Mouse (Mus musculus): Measurements from ENCODE around the gene Adarb2. TPM values are rescaled to one million over a fixed set of nuclear protein-coding genes. Genes with fewer than 3 reads are reported as not detected.

Gene Adarb2
- polyA plus RNA-seq, 1 experiment: not detected

GRCm38 (mm10) chr13:8525748-8526631 is 323.3 kb downstream of the Adarb2 start:
- no peak for TF ChIP-seq CTCF (IDR thresholded peaks at IDR 0.05; ENCODE audit: borderline replicate concordance, insufficient read depth, low read length)
- no peak for TF ChIP-seq POLR2A (IDR thresholded peaks at IDR 0.05; ENCODE audit: low read depth, low read length)

GRCm38 (mm10) chr13:8534265-8535113 is 331.8 kb downstream of the Adarb2 start:
- H3K4me1 ChIP-seq (ENCODE audit: control insufficient read depth, insufficient read depth, low read length): no peaks in the 10 kb centered on the region
- no peak overlapping the region for H3K4me3 ChIP-seq (ENCODE audit: insufficient read depth, low read length)
- no peak for TF ChIP-seq POLR2A (IDR thresholded peaks at IDR 0.05; ENCODE audit: low read depth, low read length)
- TF ChIP-seq CTCF (IDR thresholded peaks at IDR 0.05; ENCODE audit: borderline replicate concordance, insufficient read depth, low read length): no peak
- H3K27ac ChIP-seq (ENCODE audit: insufficient read depth, low read length): no peak overlapping the region

More at GRCm38 (mm10) chr13:8525748-8526631, 323.3 kb downstream of the Adarb2 start:
- no peak overlapping the region for H3K4me3 ChIP-seq (ENCODE audit: insufficient read depth, low read length)
- H3K4me1 ChIP-seq (ENCODE audit: control insufficient read depth, insufficient read depth, low read length): no peaks in the 10 kb centered on the region
- H3K27ac ChIP-seq (ENCODE audit: insufficient read depth, low read length): no peak overlapping the region

- no peak overlapping the region for H3K4me3 ChIP-seq (ENCODE audit: insufficient read depth, low read length)
- no peak overlapping the region for H3K27ac ChIP-seq (ENCODE audit: insufficient read depth, low read length)
- no peak for TF ChIP-seq CTCF (IDR thresholded peaks at IDR 0.05; ENCODE audit: borderline replicate concordance, insufficient read depth, low read length)
- no peak for TF ChIP-seq POLR2A (IDR thresholded peaks at IDR 0.05; ENCODE audit: low read depth, low read length)
- H3K4me1 ChIP-seq (ENCODE audit: control insufficient read depth, insufficient read depth, low read length): no peaks in the 10 kb centered on the region
Observed at GRCm38 (mm10) chr13:8538481-8538880, 335.8 kb downstream of the Adarb2 start.

- no peaks in the 10 kb centered on the region for H3K4me1 ChIP-seq (ENCODE audit: control insufficient read depth, insufficient read depth, low read length)
- TF ChIP-seq CTCF (IDR thresholded peaks at IDR 0.05; ENCODE audit: borderline replicate concordance, insufficient read depth, low read length) (no peak), POLR2A (IDR thresholded peaks at IDR 0.05; ENCODE audit: low read depth, low read length) (no peak)
Observed at GRCm38 (mm10) chr13:8538896-8539295, 336.2 kb downstream of the Adarb2 start.

GRCm38 (mm10) chr13:8542684-8543083 is 340.0 kb downstream of the Adarb2 start:
- no peak for TF ChIP-seq POLR2A (IDR thresholded peaks at IDR 0.05; ENCODE audit: low read depth, low read length)
- TF ChIP-seq CTCF (IDR thresholded peaks at IDR 0.05; ENCODE audit: borderline replicate concordance, insufficient read depth, low read length): no peak
- Histone ChIP-seq H3K4me3 (ENCODE audit: insufficient read depth, low read length) (no peak overlapping the region), H3K4me1 (ENCODE audit: control insufficient read depth, insufficient read depth, low read length) (no peaks in the 10 kb centered on the region), H3K27ac (ENCODE audit: insufficient read depth, low read length) (no peak overlapping the region)

More at GRCm38 (mm10) chr13:8538896-8539295, 336.2 kb downstream of the Adarb2 start:
- Histone ChIP-seq H3K4me3 (ENCODE audit: insufficient read depth, low read length) (no peak overlapping the region), H3K27ac (ENCODE audit: insufficient read depth, low read length) (no peak overlapping the region)

- Histone ChIP-seq H3K27ac (ENCODE audit: insufficient read depth, low read length) (no peak overlapping the region), H3K4me1 (ENCODE audit: control insufficient read depth, insufficient read depth, low read length) (no peaks in the 10 kb centered on the region), H3K4me3 (ENCODE audit: insufficient read depth, low read length) (no peak overlapping the region)
- TF ChIP-seq POLR2A (IDR thresholded peaks at IDR 0.05; ENCODE audit: low read depth, low read length): no peak
- TF ChIP-seq CTCF (IDR thresholded peaks at IDR 0.05; ENCODE audit: borderline replicate concordance, insufficient read depth, low read length): no peak
Observed at GRCm38 (mm10) chr13:8552242-8552641, 349.6 kb downstream of the Adarb2 start.

GRCm38 (mm10) chr13:8557784-8558183 is 355.1 kb downstream of the Adarb2 start:
- Histone ChIP-seq H3K4me3 (ENCODE audit: insufficient read depth, low read length) (no peak overlapping the region), H3K4me1 (ENCODE audit: control insufficient read depth, insufficient read depth, low read length) (no peaks in the 10 kb centered on the region), H3K27ac (ENCODE audit: insufficient read depth, low read length) (no peak overlapping the region)
- no peak for TF ChIP-seq POLR2A (IDR thresholded peaks at IDR 0.05; ENCODE audit: low read depth, low read length)
- TF ChIP-seq CTCF (IDR thresholded peaks at IDR 0.05; ENCODE audit: borderline replicate concordance, insufficient read depth, low read length): no peak

GRCm38 (mm10) chr13:8560485-8560884 is 357.8 kb downstream of the Adarb2 start:
- no peak for TF ChIP-seq POLR2A (IDR thresholded peaks at IDR 0.05; ENCODE audit: low read depth, low read length)
- no peak for TF ChIP-seq CTCF (IDR thresholded peaks at IDR 0.05; ENCODE audit: borderline replicate concordance, insufficient read depth, low read length)
- H3K4me1 ChIP-seq (ENCODE audit: control insufficient read depth, insufficient read depth, low read length): no peaks in the 10 kb centered on the region
- no peak overlapping the region for H3K27ac ChIP-seq (ENCODE audit: insufficient read depth, low read length)
- H3K4me3 ChIP-seq (ENCODE audit: insufficient read depth, low read length): no peak overlapping the region

- H3K4me3 ChIP-seq (ENCODE audit: insufficient read depth, low read length): no peak overlapping the region
- no peak for TF ChIP-seq POLR2A (IDR thresholded peaks at IDR 0.05; ENCODE audit: low read depth, low read length)
- TF ChIP-seq CTCF (IDR thresholded peaks at IDR 0.05; ENCODE audit: borderline replicate concordance, insufficient read depth, low read length): no peak
- no peak overlapping the region for H3K27ac ChIP-seq (ENCODE audit: insufficient read depth, low read length)
Observed at GRCm38 (mm10) chr13:8563161-8563560, 360.5 kb downstream of the Adarb2 start.

More at GRCm38 (mm10) chr13:8563161-8563560, 360.5 kb downstream of the Adarb2 start:
- no peaks in the 10 kb centered on the region for H3K4me1 ChIP-seq (ENCODE audit: control insufficient read depth, insufficient read depth, low read length)

Data from embryonic fibroblast, embryonic 13.5 days (primary cell).